Mouse (Mus musculus) heart, embryonic 16.5 days (tissue): Measurements from ENCODE around the gene Jpt2. TPM values are rescaled to one million over a fixed set of nuclear protein-coding genes. Genes with fewer than 3 reads are reported as not detected.

Experiments
- ATAC-seq: fragments of 200-750 bp; cut with Nextera tagmentation; replicated peaks from 2 replicates; pipeline ENCODE4 v1.8.0; 2017; ENCODE audit warnings: moderate number of reproducible peaks; ENCODE audit not compliant: insufficient read depth, low FRiP score; ENCODE audit errors: extremely low read depth
- H3K27ac ChIP-seq: fragments of 300-500 bp; sonication (generic); 2 replicates; pipeline ENCODE4 v1.5.1; 2014; ENCODE audit warnings: mild to moderate bottlenecking, low read length, control low read depth, moderate library complexity
- H3K27me3 ChIP-seq: fragments of 300-500 bp; sonication (generic); 2 replicates; pipeline ENCODE4 v1.6.1; 2014; ENCODE audit warnings: low read length, mixed read lengths; ENCODE audit not compliant: control insufficient read depth, insufficient read depth
- H3K36me3 ChIP-seq: fragments of 300-500 bp; sonication (generic); 2 replicates; pipeline ENCODE4 v1.6.1; 2014; ENCODE audit not compliant: control insufficient read depth, insufficient read depth
- H3K4me1 ChIP-seq: fragments of 300-500 bp; sonication (generic); 2 replicates; pipeline ENCODE4 v1.6.1; 2014; ENCODE audit warnings: low read length, mixed read lengths; ENCODE audit not compliant: control insufficient read depth, insufficient read depth
- H3K4me2 ChIP-seq: fragments of 300-500 bp; sonication (generic); 2 replicates; pipeline ENCODE4 v1.6.1; 2014; ENCODE audit warnings: low read depth, mild to moderate bottlenecking, control low read depth, low read length
- H3K4me3 ChIP-seq: fragments of 300-500 bp; sonication (generic); 2 replicates; pipeline ENCODE4 v1.5.1; 2014; ENCODE audit warnings: mild to moderate bottlenecking, control low read depth, low read length
- H3K9ac ChIP-seq: fragments of 300-500 bp; sonication (generic); 2 replicates; pipeline ENCODE4 v1.6.1; 2014; ENCODE audit warnings: low read length, control low read depth
- H3K9me3 ChIP-seq: fragments of 300-500 bp; sonication (generic); replicated peaks from 2 replicates; pipeline ENCODE4 v1.6.1; 2016; ENCODE audit warnings: low read length; ENCODE audit not compliant: control insufficient read depth
- WGBS: fragments of 180-500 bp; shearing (Covaris S2); extraction: QIAGEN DNeasy Blood & Tissue Kit; methylation state at CpG from one replicate; pipeline ENCODE4 v1.1.7; 2014; 5-methylcytosine and 5-hydroxymethylcytosine counted together
- polyA plus RNA-seq: library from polyadenylated mRNA; unstranded; fragments of >200 nt; fragmentation: Nextera tagmentation; extraction: Ambion mirVana; gene quantifications from 2 replicates; pipeline ENCODE4 v1.2.1, GENCODE M21; 2015

Jpt2 gene
- polyA plus RNA-seq, 1 experiment from 2014 or later, result 82.5 TPM

DNA sequence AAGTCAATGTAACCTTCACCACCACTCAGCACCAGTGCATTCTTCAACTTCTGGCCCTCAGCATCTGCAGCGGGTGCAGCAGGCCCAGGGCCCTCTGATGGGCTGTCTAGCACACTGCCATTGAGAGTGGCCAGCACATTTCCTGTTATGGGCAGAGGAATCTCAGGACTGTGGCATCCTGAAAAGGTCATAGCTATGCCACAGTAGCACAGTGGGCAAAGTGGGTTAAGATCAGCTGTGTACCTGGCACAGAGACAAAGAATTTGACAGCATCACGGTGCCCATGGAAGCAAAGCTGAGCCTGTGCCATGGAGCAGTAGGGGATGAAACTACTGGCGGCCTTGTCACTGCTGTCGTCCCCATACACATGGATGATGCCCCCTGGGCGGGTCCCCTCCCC, 61.3 kb downstream of the Jpt2 start:
- H3K9ac ChIP-seq, result no peak overlapping the region
- no peak overlapping the region for H3K4me3 ChIP-seq
- H3K36me3 ChIP-seq, result peaks cover 39% of the 10 kb centered on the region
- ATAC-seq, result no peak
- peaks cover 25% of the 10 kb centered on the region for H3K4me1 ChIP-seq
- H3K27me3 ChIP-seq, result no peaks in the 10 kb centered on the region
- no peak overlapping the region for H3K27ac ChIP-seq
- H3K9me3 ChIP-seq, result no peaks in the 10 kb centered on the region
- H3K4me2 ChIP-seq, result no peak overlapping the region
- 65% methylated on average over 5 of the region's 5 CpGs for WGBS

DNA sequence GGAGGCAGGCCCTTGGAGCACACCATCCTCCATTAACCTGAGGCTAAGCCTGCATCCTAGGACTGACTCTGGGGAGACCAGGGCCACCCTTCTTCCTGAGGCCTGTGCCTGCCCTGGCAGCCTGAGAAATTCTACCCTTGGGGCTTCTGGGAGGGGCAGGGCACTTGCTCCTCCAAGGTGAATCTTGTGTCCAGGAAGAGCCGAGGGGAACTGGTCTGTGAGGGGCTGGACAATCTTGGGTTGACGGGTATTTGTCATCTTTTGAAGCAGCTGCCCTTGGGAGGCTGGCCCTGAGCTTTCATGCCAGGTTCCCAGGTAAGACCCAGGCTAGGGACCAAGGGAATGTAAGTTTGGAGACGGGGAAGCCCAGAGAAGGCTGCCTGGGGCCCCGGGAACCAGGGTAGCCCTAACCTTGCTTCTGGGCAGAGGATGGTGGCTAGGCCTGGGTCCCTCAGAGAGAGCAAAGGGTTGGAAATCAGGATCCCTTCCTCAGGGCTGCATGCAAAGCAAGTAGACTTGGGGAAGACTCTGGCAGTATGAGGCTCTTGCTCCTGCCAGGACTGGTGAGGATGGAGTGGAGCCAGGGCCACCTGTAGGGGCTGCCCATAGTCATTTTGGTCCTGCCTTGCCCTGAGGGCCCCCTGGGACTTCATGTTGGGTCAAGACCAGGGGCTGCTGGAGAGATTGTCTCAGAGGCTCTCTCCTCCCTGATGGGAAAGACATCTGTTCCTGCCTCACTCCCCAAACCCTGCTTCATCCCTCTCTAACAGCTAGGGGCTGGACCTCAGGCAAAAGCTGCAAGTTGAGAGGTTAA, 62.2 kb downstream of the Jpt2 start:
- peaks cover 42% of the 10 kb centered on the region for H3K36me3 ChIP-seq
- H3K27me3 ChIP-seq, result no peaks in the 10 kb centered on the region
- no peak overlapping the region for H3K9ac ChIP-seq
- WGBS, result 74% methylated on average over 4 of the region's 4 CpGs
- no peaks in the 10 kb centered on the region for H3K9me3 ChIP-seq
- 0 out of 2 replicates have a peak overlapping the region, but pooled peaks have one; percentile 44 for H3K27ac ChIP-seq
- no peak overlapping the region for H3K4me2 ChIP-seq
- peaks cover 30% of the 10 kb centered on the region for H3K4me1 ChIP-seq
- H3K4me3 ChIP-seq, result no peak overlapping the region
- ATAC-seq, result no peak

DNA sequence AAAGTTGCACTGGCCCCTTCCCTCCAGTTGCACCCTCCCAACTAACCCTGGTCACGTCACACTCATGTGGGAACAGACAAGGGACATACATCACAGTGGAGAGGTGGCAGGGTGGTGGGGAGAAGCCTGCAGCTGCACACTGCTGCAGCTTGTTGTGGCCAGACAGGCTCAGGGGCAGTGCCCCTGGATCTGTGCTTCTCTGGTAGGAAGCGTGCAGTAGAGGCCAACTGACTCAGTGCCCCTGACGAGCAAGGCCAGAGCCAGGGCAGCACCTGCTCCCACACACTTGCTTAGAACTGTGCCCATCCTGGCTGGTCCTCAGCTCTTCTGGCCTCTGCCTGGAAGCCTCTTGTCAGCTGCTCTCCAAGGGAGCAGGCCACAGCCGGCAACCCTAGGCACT, 62.9 kb downstream of the Jpt2 start:
- no peak for ATAC-seq
- Histone ChIP-seq H3K27ac (no peak overlapping the region), H3K27me3 (no peaks in the 10 kb centered on the region), H3K4me1 (peaks cover 30% of the 10 kb centered on the region), H3K9ac (no peak overlapping the region), H3K9me3 (no peaks in the 10 kb centered on the region), H3K36me3 (peaks cover 42% of the 10 kb centered on the region), H3K4me3 (peak overlapping the region; percentile 90; the same call in 1 of the 2 replicates), H3K4me2 (no peak overlapping the region)
- 63% methylated on average over 4 of the region's 4 CpGs for WGBS

DNA sequence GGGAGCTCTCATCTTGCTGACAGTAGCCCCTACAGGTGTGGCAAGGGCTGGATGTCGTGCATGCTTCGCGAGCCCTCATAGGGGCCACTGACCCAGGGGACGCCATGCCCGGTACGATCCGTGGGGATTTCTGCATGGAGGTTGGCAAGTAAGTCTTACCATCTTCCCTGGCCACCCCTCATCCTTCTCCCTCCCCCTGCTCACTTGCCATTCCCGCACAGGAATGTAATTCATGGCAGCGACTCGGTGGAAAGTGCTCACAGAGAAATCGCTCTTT, 63.6 kb downstream of the Jpt2 start:
- H3K27me3 ChIP-seq, result no peaks in the 10 kb centered on the region
- no peaks in the 10 kb centered on the region for H3K9me3 ChIP-seq
- H3K36me3 ChIP-seq, result peaks cover 42% of the 10 kb centered on the region
- 36% methylated on average over 11 of the region's 11 CpGs for WGBS
- peak overlapping the region; percentile 94; the same call in 1 of the 2 replicates for H3K27ac ChIP-seq
- peaks cover 30% of the 10 kb centered on the region for H3K4me1 ChIP-seq
- H3K4me2 ChIP-seq, result peak overlapping the region; percentile 99
- ATAC-seq, result no peak
- peak overlapping the region; percentile 90 for H3K4me3 ChIP-seq
- H3K9ac ChIP-seq, result peak overlapping the region; percentile 92

DNA sequence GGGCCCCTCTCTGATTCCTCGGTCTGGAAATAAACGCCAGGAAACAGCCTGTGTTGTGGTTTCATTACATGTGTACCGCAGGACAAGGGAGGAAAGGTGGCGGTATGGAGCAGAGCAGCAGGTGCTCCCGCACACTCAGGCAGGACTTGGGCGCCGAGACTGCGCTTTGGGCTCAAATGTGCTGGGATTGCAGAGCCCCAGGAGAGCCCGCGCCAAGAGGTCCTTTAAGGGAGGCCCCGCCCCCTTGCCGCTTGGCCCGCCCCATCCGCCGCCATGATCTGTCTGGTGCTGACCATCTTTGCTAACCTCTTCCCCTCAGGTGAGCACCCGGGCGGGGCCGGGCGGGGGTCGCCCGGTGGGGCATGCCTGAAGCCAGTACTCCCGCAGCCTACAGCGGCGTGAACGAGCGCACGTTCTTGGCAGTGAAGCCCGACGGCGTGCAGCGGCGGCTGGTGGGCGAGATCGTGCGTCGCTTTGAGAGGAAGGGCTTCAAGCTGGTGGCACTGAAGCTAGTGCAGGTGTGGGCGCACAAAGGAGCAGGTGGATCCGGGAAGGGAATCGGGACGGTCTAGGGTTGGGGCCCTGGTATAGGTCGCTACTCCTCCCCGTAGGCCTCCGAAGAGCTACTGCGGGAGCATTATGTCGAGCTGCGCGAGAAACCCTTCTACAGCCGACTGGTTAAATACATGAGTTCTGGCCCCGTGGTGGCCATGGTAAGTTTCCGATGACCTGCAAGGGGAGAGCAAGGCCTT, 64.1 kb downstream of the Jpt2 start, which contains the start of gene Nme3:
Gene Nme3 (plus strand): TSS at position 260 of the 752 bp plus-strand sequence.
- peak within 1 kb of the TSS; percentile 92 for H3K9ac ChIP-seq
- peak; percentile 59 for ATAC-seq
- H3K4me2 ChIP-seq, result peak within 1 kb of the TSS; percentile 99
- peaks cover 30% of the 10 kb centered on the region for H3K4me1 ChIP-seq
- H3K9me3 ChIP-seq, result no peaks in the 10 kb centered on the region
- H3K4me3 ChIP-seq, result peak within 1 kb of the TSS; percentile 90
- H3K27me3 ChIP-seq, result no peaks in the 10 kb centered on the region
- peaks cover 38% of the 10 kb centered on the region for H3K36me3 ChIP-seq
- peak within 1 kb of the TSS; percentile 94 for H3K27ac ChIP-seq
- 2% methylated on average over 50 of the region's 50 CpGs for WGBS

DNA sequence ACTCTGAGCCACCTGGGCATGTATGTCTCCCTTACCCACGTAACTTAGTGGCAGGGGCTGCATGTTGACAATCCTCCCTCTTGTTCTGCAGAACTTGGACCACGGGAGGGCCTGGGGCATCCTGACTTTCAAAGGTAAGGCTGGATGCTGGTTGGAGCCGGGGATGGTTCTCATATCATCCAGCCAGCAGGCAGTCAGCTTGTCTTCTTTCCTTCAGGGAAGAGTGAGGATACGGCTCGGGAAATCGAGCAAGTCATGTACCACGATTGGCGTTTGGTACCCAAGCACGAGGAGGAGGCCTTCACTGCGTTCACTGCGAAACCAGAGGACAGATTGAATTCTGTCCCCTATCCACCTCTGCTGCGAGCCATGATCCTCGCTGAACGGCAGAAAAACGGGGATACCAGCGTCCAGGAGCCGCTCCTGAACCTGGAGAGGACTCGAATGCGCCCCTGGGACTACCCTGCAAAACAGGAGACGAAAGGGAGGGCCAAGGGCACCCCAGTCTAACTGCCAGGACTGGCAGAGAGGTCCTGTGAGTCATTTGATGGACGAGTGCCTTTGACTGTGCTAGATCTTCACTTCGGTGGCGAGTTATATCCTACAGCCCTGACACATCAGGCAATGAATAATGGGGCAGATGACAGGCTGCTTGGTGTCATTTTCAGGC, 64.8 kb downstream of the Jpt2 start:
- 8% methylated on average over 23 of the region's 23 CpGs for WGBS
- no peaks in the 10 kb centered on the region for H3K9me3 ChIP-seq
- no peaks in the 10 kb centered on the region for H3K27me3 ChIP-seq
- H3K4me1 ChIP-seq, result peaks cover 30% of the 10 kb centered on the region
- peak overlapping the region; percentile 99 for H3K4me2 ChIP-seq
- H3K9ac ChIP-seq, result peak overlapping the region; percentile 92
- ATAC-seq, result no peak
- H3K27ac ChIP-seq, result peak overlapping the region; percentile 94
- peak overlapping the region; percentile 90 for H3K4me3 ChIP-seq
- peaks cover 35% of the 10 kb centered on the region for H3K36me3 ChIP-seq

DNA sequence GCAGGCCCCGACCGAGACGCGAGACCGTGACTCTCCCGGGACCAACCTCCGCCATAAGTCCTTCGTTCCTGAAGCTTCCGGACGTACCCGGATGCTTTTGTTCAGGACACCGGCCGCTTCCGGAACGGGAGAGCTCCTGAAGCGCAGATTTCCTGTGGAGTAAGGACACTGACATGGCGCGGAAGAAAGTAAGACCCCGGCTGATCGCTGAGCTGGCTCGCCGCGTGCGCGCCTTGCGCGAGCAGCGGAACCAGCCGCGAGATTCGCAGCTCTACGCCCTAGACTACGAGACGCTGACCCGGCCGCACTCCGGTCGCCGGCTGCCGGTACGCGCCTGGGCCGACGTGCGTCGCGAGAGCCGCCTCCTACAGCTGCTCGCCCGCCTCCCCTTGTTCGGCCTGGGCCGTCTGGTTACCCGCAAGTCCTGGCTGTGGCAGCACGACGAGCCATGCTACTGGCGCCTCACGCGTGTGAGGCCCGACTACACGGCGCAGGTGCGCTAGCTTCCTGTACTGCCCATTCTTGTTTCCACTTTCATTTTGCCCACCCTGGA, 65.4 kb downstream of the Jpt2 start, which contains the start of the genes Eme2 and Mrps34:
Gene Eme2 (minus strand): TSS at position 93 of the 553 bp plus-strand sequence.
Gene Mrps34 (plus strand): TSS at position 122 of the 553 bp plus-strand sequence.
- Histone ChIP-seq H3K27me3 (no peaks in the 10 kb centered on the region), H3K4me3 (peak within 1 kb of the TSS; percentile 90), H3K4me1 (peaks cover 30% of the 10 kb centered on the region), H3K4me2 (peak within 1 kb of the TSS; percentile 99), H3K9ac (peak within 1 kb of the TSS; percentile 92), H3K9me3 (no peaks in the 10 kb centered on the region), H3K27ac (peak within 1 kb of the TSS; percentile 94), H3K36me3 (peaks cover 33% of the 10 kb centered on the region)
- WGBS, result under 1% methylated on average over 62 of the region's 62 CpGs
- ATAC-seq, result peak; percentile 64

DNA sequence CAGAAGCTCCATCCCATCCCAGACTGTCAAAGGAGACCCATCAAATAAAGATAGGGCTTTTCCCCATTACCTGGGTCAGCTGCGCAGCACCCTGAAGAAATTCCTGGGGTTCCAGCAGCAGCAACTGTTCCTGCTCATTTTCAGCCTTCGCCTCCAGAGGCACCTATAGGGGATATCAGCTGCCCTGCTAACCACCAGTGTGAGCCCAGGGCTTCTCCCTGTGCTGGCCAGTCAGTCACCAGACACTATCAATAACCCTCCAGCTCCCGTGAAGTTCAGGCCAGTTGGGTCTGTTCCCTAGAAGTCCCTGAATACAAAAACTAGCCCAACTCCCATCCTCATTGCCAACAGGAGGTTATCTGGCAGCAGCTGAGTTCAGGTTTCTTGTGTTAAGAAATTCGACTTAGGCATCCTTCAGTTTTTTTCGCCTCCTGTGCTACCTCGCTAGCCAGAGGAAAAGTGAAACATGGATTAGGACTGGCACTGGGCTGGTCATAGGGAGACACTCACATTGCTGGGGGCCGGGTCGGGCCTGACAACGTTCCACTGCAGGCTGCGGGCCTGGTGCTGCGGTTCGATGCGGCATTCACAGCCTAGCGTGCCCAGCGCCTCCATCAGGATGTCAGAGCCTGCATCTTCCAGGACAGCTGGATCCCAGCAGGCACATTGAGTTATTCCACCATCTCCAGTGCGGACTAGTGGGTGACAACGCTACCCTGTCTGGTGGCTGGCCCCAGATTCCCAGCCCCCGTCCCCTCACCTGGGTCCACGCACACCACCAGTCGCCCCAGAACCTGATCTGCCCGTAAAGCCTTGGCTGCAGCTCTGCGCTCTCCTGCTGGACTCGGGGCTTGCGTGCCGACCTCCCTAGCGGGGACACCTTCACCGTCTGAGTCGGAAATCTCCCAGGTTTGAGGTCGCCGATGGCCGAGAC, 66.2 kb downstream of the Jpt2 start:
- H3K27ac ChIP-seq, result peak overlapping the region; percentile 94
- peaks cover 28% of the 10 kb centered on the region for H3K36me3 ChIP-seq
- H3K4me3 ChIP-seq, result peak overlapping the region; percentile 90
- H3K27me3 ChIP-seq, result no peaks in the 10 kb centered on the region
- ATAC-seq, result 0 out of 2 replicates have a peak, but pooled peaks have one; percentile 3
- H3K9me3 ChIP-seq, result no peaks in the 10 kb centered on the region
- 10% methylated on average over 31 of the region's 31 CpGs for WGBS
- H3K4me1 ChIP-seq, result peaks cover 30% of the 10 kb centered on the region
- H3K4me2 ChIP-seq, result peak overlapping the region; percentile 99
- H3K9ac ChIP-seq, result peak overlapping the region; percentile 92
